Mouse (Mus musculus): ENCODE measurements around the gene Haghl.
"Not testable (repeated sequence)": the region's sequence is repeated elsewhere in the genome, so short reads cannot be mapped to it uniquely, and the experiment has no call there.

Haghl gene

DNA sequence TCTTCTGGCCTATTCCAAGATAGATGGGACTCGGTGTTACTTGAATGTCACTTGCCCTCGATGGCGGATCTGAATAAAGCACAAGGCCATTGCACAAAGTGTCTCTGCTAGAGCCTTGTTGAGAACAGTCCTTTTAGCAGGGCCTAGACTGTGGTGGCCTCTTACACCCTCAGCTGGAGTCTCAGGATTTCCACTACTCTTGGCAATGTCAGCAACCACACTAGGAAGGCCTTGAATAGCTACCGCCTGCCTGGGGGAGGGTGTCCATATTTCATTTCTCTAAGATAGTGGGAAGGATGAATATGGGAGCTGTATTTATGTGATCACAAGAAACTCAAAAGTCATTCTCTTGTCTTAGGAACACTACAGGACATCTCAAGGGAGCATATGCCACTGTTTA is 37.2 kb downstream of the Haghl start:
- in situ Hi-C loops (cut with MseI, MboI) = no loop called here

DNA sequence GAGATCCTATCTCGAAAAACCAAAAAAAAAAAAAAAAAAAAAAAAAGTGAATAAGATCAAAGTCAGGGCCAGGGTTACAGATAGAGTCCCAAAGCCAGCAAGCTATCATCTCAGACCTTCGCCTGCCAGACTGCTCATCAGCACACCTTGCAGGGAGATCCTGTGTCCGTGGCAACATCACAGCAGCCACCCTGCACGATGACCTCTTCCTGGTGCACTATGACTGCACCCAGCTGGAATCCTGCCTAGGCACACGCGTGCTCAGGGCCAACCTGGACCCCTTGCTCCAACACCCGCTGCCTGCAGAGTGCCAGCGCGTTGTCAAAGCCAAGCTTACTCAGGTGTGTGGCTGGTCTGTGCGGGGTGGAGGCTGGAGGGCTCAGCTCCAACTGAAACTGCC is 41.2 kb downstream of the Haghl start:
- in situ Hi-C loops (cut with MseI, MboI) = no loop called here

- in situ Hi-C loops (cut with MseI, MboI) = no loop called here
Observed at GRCm38 (mm10) chr17:25743831-25744230, 41.6 kb downstream of the Haghl start.

DNA sequence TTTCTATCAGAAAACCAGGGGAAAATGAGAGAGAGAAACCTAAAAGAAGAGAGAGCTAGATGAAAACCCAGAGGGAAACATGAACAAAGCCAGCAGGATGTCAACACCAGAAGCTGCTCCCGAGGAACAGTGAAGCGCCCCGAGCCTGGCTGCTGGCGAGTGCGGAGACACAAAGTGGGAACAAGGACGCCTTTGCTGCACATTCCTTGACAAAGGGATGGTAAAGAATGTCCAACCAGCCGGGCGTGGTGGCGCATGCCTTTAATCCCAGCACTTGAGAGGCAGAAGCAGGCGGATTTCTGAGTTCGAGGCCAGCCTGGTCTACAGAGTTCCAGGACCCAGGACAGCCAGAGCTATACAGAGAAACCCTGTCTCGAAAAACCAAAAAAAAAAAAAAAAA is 44.0 kb downstream of the Haghl start:
- in situ Hi-C loops (cut with MseI, MboI) = not testable (repeated sequence)

- in situ Hi-C loops (cut with MseI, MboI) = no loop called here
Observed at GRCm38 (mm10) chr17:25738861-25739260, 46.6 kb downstream of the Haghl start.

DNA sequence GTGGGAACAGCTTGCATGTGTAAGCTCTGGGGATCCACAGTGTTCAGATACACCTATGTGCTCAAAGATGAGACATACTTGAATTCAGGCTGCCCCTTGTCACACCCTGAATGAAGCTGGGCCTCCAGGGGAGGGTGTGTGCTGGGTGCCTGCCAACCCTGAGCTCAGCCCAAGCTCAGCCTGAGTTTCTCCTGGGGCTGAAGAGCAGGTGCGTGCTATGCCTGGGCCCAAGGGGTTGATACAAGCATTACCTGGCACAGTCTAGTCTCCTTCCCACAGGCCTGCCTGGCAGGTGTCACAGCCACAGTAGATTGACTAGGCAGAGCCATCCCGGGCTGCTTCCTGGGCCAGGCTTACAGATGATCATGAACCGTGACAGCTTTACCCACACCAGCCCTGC is 49.7 kb downstream of the Haghl start, which contains the start of gene Mslnl:
Gene Mslnl (plus strand): TSS at position 298 of the 400 bp plus-strand sequence.
- in situ Hi-C loops (cut with MseI, MboI) = no loop called here

- in situ Hi-C loops (cut with MseI, MboI) = no loop called here
Observed at GRCm38 (mm10) chr17:25735246-25735645, 50.2 kb downstream of the Haghl start.

DNA sequence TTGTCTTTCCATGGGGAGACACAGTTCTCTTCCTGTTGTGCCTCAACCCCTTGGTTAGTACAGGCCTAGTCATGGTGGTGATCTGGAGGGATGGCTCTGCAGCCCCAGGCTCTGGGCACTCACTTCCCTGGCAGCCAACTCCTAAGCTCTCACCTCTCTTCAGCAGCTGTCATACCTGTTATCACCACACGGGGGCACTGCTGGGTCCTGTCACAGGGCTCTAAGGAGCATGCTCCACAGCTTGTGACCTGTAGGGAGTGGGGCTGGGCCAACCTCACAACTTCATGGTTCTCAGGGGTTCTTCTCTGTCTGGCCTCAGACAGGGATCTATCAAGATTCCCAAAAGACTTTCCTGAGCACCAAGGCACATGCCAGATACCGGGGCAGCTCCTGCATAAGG is 53.4 kb downstream of the Haghl start:
- in situ Hi-C loops (cut with MseI, MboI) = loop anchor here in 1 of 2 experiments (5.0 kb wide), 1 partner anchor 70 kb away; no protein-coding TSS in a partner anchor
